Comparison of ENCODE assay signal across 8 mouse cellular contexts in the genomic region with DNA sequence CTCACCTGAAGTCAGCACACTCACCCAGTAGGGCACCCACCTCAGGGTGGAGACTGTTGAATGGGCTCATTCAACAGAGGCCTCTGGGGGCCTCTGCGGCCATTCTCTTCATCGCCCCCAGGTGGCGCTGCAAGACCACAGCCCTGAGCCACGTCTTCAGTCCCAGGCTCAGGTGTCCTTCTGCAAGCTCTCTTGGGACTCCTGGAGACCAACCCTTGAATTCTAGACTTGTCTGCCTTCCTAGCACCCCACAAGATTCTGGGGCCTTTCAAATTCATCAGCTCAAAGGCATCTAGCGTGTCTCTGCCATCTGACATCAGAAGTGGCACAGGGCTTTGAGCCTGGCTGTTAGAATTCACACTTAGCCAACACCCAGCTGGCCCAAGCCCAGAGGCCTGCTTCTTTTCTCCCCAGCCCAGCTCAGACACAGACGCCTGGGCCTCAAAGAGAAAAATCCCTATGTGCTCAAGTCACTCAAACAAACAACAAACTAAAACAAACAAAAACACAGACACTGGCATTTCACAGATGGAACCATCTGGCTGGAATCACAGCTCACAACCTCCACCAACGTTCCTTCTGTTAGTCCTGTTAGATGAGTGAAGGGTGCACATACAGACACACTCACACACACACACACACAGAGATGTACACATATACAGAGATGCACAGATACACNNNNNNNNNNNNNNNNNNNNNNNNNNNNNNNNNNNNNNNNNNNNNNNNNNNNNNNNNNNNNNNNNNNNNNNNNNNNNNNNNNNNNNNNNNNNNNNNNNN. TPM values are rescaled to one million over a fixed set of nuclear protein-coding genes. Genes with fewer than 3 reads are reported as not detected.
DNase-seq lines count a peak whose midpoint lies in the region; ATAC-seq and TF ChIP-seq lines count a peak whose summit lies in the region.

No protein-coding gene starts in this region.

- peak; percentile 99 for TF ChIP-seq CTCF in intestine, postnatal 0 days (IDR thresholded peaks at IDR 0.05; ENCODE audit: low read depth)

- no peaks in the 10 kb centered on the region for H3K27me3 ChIP-seq in intestine, postnatal 0 days (replicated peaks; ENCODE audit: control insufficient read depth, insufficient read depth, low read length)
- H3K27me3 ChIP-seq in limb, embryonic 10.5 days (ENCODE audit: low read depth, poor library complexity, severe bottlenecking) = no peaks in the 10 kb centered on the region

- no peaks in the 10 kb centered on the region for H3K4me1 ChIP-seq in intestine, postnatal 0 days (replicated peaks; ENCODE audit: control insufficient read depth, insufficient read depth, low read length)
- H3K4me1 ChIP-seq in limb, embryonic 10.5 days = peaks cover 4% of the 10 kb centered on the region; the same call in 1 of the 2 replicates

- H3K9ac ChIP-seq in intestine, postnatal 0 days (ENCODE audit: low read depth, low read length) = no peak overlapping the region

- no peaks in the 10 kb centered on the region for H3K36me3 ChIP-seq in intestine, postnatal 0 days (ENCODE audit: control insufficient read depth, insufficient read depth)
- no peaks in the 10 kb centered on the region for H3K36me3 ChIP-seq in limb, embryonic 10.5 days

- no peak overlapping the region for H3K4me3 ChIP-seq in intestine, postnatal 0 days (ENCODE audit: low read depth, low read length)
- no peak overlapping the region for H3K4me3 ChIP-seq in limb, embryonic 10.5 days

- no peaks in the 10 kb centered on the region for H3K9me3 ChIP-seq in intestine, postnatal 0 days (ENCODE audit: control insufficient read depth)
- no peaks in the 10 kb centered on the region for H3K9me3 ChIP-seq in limb, embryonic 10.5 days (replicated peaks)

- ATAC-seq in activated CD4-positive, CD25-positive, alpha-beta regulatory T cell, adult 4 months = peak; percentile 73
- peak; percentile 70 for ATAC-seq in intestine, postnatal 0 days

- no peak overlapping the region for H3K27ac ChIP-seq in intestine, postnatal 0 days (ENCODE audit: low read depth, low read length)
- peak overlapping the region; percentile 25; the same call in 1 of the 2 replicates for H3K27ac ChIP-seq in limb, embryonic 10.5 days

- WGBS in intestine, postnatal 0 days = 12% methylated on average over 7 of the region's 7 CpGs
- 9% methylated on average over 7 of the region's 7 CpGs for WGBS in limb, embryonic 10.5 days

- DNase-seq in 3134 (ENCODE audit: extremely low read depth, insufficient read length, low spot score) = peak; percentile 50
- peak; percentile 65 to 66 for DNase-seq in cerebellum, postnatal 36 days
- peak; percentile 70 for DNase-seq in gastrocnemius, postnatal 10 days
- DNase-seq in limb, embryonic 10.5 days (ENCODE audit: low spot score) = peak; percentile 81
- DNase-seq in naive thymus-derived CD4-positive, alpha-beta T cell, adult 2 months (ENCODE audit: low read depth) = peak; percentile 81
- DNase-seq in spleen, postnatal 4 days (ENCODE audit: low spot score in 2 of 2) = peak; percentile 43 to 82

- no peak overlapping the region for H3K4me2 ChIP-seq in intestine, postnatal 0 days (replicated peaks; ENCODE audit: low read depth)

RNA-seq across cellular contexts. Expression of a gene that starts 36.6 kb away (rescaled TPM):
- polyA plus RNA-seq in activated CD4-positive, CD25-positive, alpha-beta regulatory T cell, adult 4 months (2017; shearing (Covaris generic)) = under 1 TPM in 1 of 2 experiments, not detected in 1; 0.27 TPM
- 1 to 10 TPM; 2.0 to 2.1 TPM for total RNA-seq in gastrocnemius, postnatal 10 days (2021)
- 4.3 and 5.0 TPM in 2 replicates for polyA plus RNA-seq in intestine, postnatal 0 days (2015; fragmentation: Nextera tagmentation; extraction: Ambion mirVana)
- polyA plus RNA-seq in limb, embryonic 10.5 days (2016; fragmentation: Nextera tagmentation; extraction: Ambion mirVana) = 0.33 and 0.69 TPM in 2 replicates
